Mouse (Mus musculus) MEL (cell line): ENCODE data around the gene Slc25a1.
A peak's percentile ranks its signal among the peaks of the same experiment; 100 is the strongest.

Source experiments
- E2F4 ChIP-seq: IDR thresholded peaks from 2 replicates; pipeline ENCODE4 v1.6.1; 2011; ENCODE audit warnings: low read depth, low read length, improper control_type of control experiment, borderline replicate concordance
- MYC ChIP-seq: IDR thresholded peaks from 2 replicates; pipeline ENCODE4 v1.6.1; 2011; ENCODE audit warnings: low read depth, mild to moderate bottlenecking, low read length, improper control_type of control experiment, moderate library complexity
- POLR2A ChIP-seq, 2 experiments: IDR thresholded peaks; 2 replicates each; pipeline ENCODE4 v1.6.1; 2011 to 2012; ENCODE audit warnings: low read length in 2 of 2, mild to moderate bottlenecking in 2 of 2, control low read depth in 1 of 2, improper control_type of control experiment in 1 of 2, low read depth in 1 of 2, moderate library complexity in 1 of 2; ENCODE audit not compliant: control insufficient read depth in 1 of 2, insufficient read depth in 1 of 2, poor library complexity in 1 of 2
- ZKSCAN1 ChIP-seq: IDR thresholded peaks from 2 replicates; pipeline ENCODE4 v1.6.1; 2012; ENCODE audit warnings: low read depth, mild to moderate bottlenecking, inconsistent platforms, low read length, improper control_type of control experiment, moderate library complexity
- ZMIZ1 ChIP-seq: IDR thresholded peaks from 2 replicates; pipeline ENCODE4 v1.6.1; 2012; ENCODE audit warnings: low read depth, mild to moderate bottlenecking, inconsistent platforms, low read length, improper control_type of control experiment, moderate library complexity

- TF ChIP-seq ZKSCAN1: no peak
- no peak for TF ChIP-seq E2F4
- no peak for TF ChIP-seq ZMIZ1
- no peak for TF ChIP-seq POLR2A (IDR thresholded peaks at IDR 0.05; ENCODE audit: control insufficient read depth in 1 of 2, insufficient read depth in 1 of 2, low read depth in 1 of 2, low read length in 2 of 2, poor library complexity in 1 of 2)
- peak; percentile 11; the same call in 1 of the 2 replicates for TF ChIP-seq MYC
Observed at GRCm38 (mm10) chr16:17938821-17939220, 10.8 kb upstream of the Slc25a1 start.
